Comparison of ENCODE assay signal across 14 mouse cellular contexts in the genomic region with DNA sequence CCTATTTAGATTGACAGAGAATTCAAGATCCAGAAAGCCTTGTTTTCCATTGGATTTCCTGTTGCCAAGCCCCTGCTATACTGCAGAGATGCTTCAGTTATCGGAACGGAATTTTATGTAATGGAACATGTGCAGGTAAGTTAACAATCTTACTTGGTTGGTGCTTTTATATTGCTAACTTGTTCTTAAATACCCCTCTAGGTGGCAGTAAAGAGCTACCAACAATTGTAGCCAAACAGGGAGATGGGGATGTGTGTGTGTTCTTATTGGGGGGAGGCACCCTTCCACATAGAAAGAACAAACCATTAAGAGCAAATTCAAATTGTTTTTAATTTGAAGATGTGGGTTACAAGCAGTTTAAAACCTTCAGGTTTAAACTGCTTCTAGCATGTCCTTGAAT. TPM values are rescaled to one million over a fixed set of nuclear protein-coding genes. Genes with fewer than 3 reads are reported as not detected.
DNase-seq lines count a peak whose midpoint lies in the region; ATAC-seq lines count a peak whose summit lies in the region.
"Had no signal": no experiment of that assay in that cellular context is flagged by ENCODE, and none has a peak within 500 bp of the region (broad histone marks: within the 10 kb centered on the region; RNA-seq: fewer than 3 reads in every experiment).

No protein-coding gene starts in this region.

- peak; percentile 36 for DNase-seq in hindbrain, embryonic 14.5 days (ENCODE audit: low spot score)
- no peak for DNase-seq in hindbrain, embryonic 10.5 days (ENCODE audit: low spot score)
- DNase-seq in A20 (ENCODE audit: low read depth, low spot score) (peak; percentile 61), MEL-GATA-1-ER (ENCODE audit: extremely low read depth, low read depth) (peak; percentile 26)
- no peak for DNase-seq in layer of hippocampus, postnatal 25 days (ENCODE audit: extremely low spot score in 1 of 2, low spot score in 1 of 2)
- no peak for DNase-seq in thymus, postnatal 4 days
- no peak for DNase-seq in T-cell, adult 2 months (ENCODE audit: low spot score)
- DNase-seq: kidney, postnatal 14 days; right cerebral cortex, postnatal 4 days had no signal

- H3K4me2 ChIP-seq in hindbrain, embryonic 14.5 days (replicated peaks) = no peak overlapping the region
- H3K4me2 ChIP-seq: limb, embryonic 12.5 days had no signal

- H3K4me1 ChIP-seq in hindbrain, embryonic 14.5 days (replicated peaks; ENCODE audit: control insufficient read depth, insufficient read depth, low read length) = no peaks in the 10 kb centered on the region
- no peaks in the 10 kb centered on the region for H3K4me1 ChIP-seq in hindbrain, embryonic 10.5 days (replicated peaks)
- H3K4me1 ChIP-seq: limb, embryonic 12.5 days had no signal

- H3K27me3 ChIP-seq in hindbrain, embryonic 14.5 days (ENCODE audit: control insufficient read depth, insufficient read depth, low read length) = no peaks in the 10 kb centered on the region
- no peaks in the 10 kb centered on the region for H3K27me3 ChIP-seq in hindbrain, embryonic 10.5 days (ENCODE audit: insufficient read depth, poor library complexity, severe bottlenecking)
- H3K27me3 ChIP-seq: limb, embryonic 12.5 days had no signal

- no peak overlapping the region for H3K9ac ChIP-seq in hindbrain, embryonic 14.5 days
- H3K9ac ChIP-seq: limb, embryonic 12.5 days had no signal

- H3K9me3 ChIP-seq in hindbrain, embryonic 14.5 days (ENCODE audit: control insufficient read depth, low read length) = no peaks in the 10 kb centered on the region
- no peaks in the 10 kb centered on the region for H3K9me3 ChIP-seq in hindbrain, embryonic 10.5 days
- H3K9me3 ChIP-seq: limb, embryonic 12.5 days had no signal

- WGBS in hindbrain, embryonic 14.5 days = 62% methylated on average over 2 of the region's 2 CpGs
- WGBS in hindbrain, embryonic 10.5 days = 70% methylated on average over 2 of the region's 2 CpGs

- no peak for ATAC-seq in hindbrain, embryonic 14.5 days (ENCODE audit: low FRiP score)
- ATAC-seq in erythroblast, adult 5-6 weeks (replicated peaks; ENCODE audit: low FRiP score, poor library complexity, severe bottlenecking) = 0 out of 2 replicates have a peak, but pooled peaks have one; percentile 47

- H3K27ac ChIP-seq in hindbrain, embryonic 14.5 days = no peak overlapping the region
- no peak overlapping the region for H3K27ac ChIP-seq in hindbrain, embryonic 10.5 days
- H3K27ac ChIP-seq: limb, embryonic 12.5 days had no signal

- no peak overlapping the region for H3K4me3 ChIP-seq in hindbrain, embryonic 14.5 days (replicated peaks; ENCODE audit: low read length)
- no peak overlapping the region for H3K4me3 ChIP-seq in hindbrain, embryonic 10.5 days
- H3K4me3 ChIP-seq: limb, embryonic 12.5 days had no signal

- H3K36me3 ChIP-seq in hindbrain, embryonic 14.5 days (replicated peaks; ENCODE audit: control insufficient read depth, insufficient read depth) = no peaks in the 10 kb centered on the region
- no peaks in the 10 kb centered on the region for H3K36me3 ChIP-seq in hindbrain, embryonic 10.5 days
- H3K36me3 ChIP-seq: limb, embryonic 12.5 days had no signal

RNA-seq across cellular contexts. Expression of a gene that starts 12.6 kb away (rescaled TPM):
- polyA plus RNA-seq in hindbrain, embryonic 14.5 days (2014; fragmentation: Nextera tagmentation; extraction: Ambion mirVana) = 7.6 and 10.0 TPM in 2 replicates
- 8.2 and 10.0 TPM in 2 replicates for polyA plus RNA-seq in hindbrain, embryonic 10.5 days (2016; fragmentation: Nextera tagmentation; extraction: Ambion mirVana)
- 3.8 and 9.8 TPM in 2 replicates for total RNA-seq in erythroblast, adult 5-6 weeks (2015; ENCODE audit: low replicate concordance)
- total RNA-seq in erythroblast, adult 5-6 weeks (2017; ENCODE audit: low replicate concordance) = 4.2 and 4.5 TPM in 2 replicates
- total RNA-seq in layer of hippocampus, postnatal 25 days (2021) = 10 to 100 TPM; 22.1 to 24.3 TPM

RNA-seq across cellular contexts. Expression of a gene that starts 12.9 kb away (rescaled TPM):
- polyA plus RNA-seq in hindbrain, embryonic 14.5 days (2014; fragmentation: Nextera tagmentation; extraction: Ambion mirVana) = 81.5 TPM in 2 replicates
- polyA plus RNA-seq in hindbrain, embryonic 10.5 days (2016; fragmentation: Nextera tagmentation; extraction: Ambion mirVana) = 42.9 and 47.4 TPM in 2 replicates
- 7.1 and 7.9 TPM in 2 replicates for total RNA-seq in erythroblast, adult 5-6 weeks (2015; ENCODE audit: low replicate concordance)
- 9.8 and 10.7 TPM in 2 replicates for total RNA-seq in erythroblast, adult 5-6 weeks (2017; ENCODE audit: low replicate concordance)
- 10 to 100 TPM; 41.1 to 41.3 TPM for total RNA-seq in layer of hippocampus, postnatal 25 days (2021)

RNA-seq across cellular contexts. Expression of a gene that starts 35.3 kb away (rescaled TPM):
- not detected in 2 replicates for polyA plus RNA-seq in hindbrain, embryonic 14.5 days (2014; fragmentation: Nextera tagmentation; extraction: Ambion mirVana)
- polyA plus RNA-seq in hindbrain, embryonic 10.5 days (2016; fragmentation: Nextera tagmentation; extraction: Ambion mirVana) = not detected in 2 replicates
- total RNA-seq in erythroblast, adult 5-6 weeks (2015; ENCODE audit: low replicate concordance) = not detected in 2 replicates
- not detected in 2 replicates for total RNA-seq in erythroblast, adult 5-6 weeks (2017; ENCODE audit: low replicate concordance)
- total RNA-seq in layer of hippocampus, postnatal 25 days (2021) = not detected
- total RNA-seq: adrenal gland, adult 18-20 months; heart, adult 18-20 months had no signal
- polyA plus RNA-seq: cortical plate, adult 2 months; limb, embryonic 12.5 days had no signal

RNA-seq across cellular contexts. Expression of a gene that starts 50.9 kb away (rescaled TPM):
- 1.3 and 1.5 TPM in 2 replicates for polyA plus RNA-seq in hindbrain, embryonic 14.5 days (2014; fragmentation: Nextera tagmentation; extraction: Ambion mirVana)
- polyA plus RNA-seq in hindbrain, embryonic 10.5 days (2016; fragmentation: Nextera tagmentation; extraction: Ambion mirVana) = 0.26 and 0.42 TPM in 2 replicates
- not detected in 2 replicates for total RNA-seq in erythroblast, adult 5-6 weeks (2015; ENCODE audit: low replicate concordance)
- 0.77 TPM in 1 of 2 replicates, not detected in the other for total RNA-seq in erythroblast, adult 5-6 weeks (2017; ENCODE audit: low replicate concordance)
- total RNA-seq in layer of hippocampus, postnatal 25 days (2021) = under 1 TPM in 1 of 2 experiments, not detected in 1; 0.25 TPM
- total RNA-seq: adrenal gland, adult 18-20 months had no signal

Comparison
In these comparisons a context has a peak if more than half of its experiments do, and no peak if none do; other contexts are left out.
1. DNase-seq: peak in hindbrain, embryonic 14.5 days (single experiment), A20 (single experiment) and MEL-GATA-1-ER (single experiment); none in hindbrain, embryonic 10.5 days (single experiment), layer of hippocampus, postnatal 25 days (0 of 2), thymus, postnatal 4 days (single experiment) and T-cell, adult 2 months (single experiment).